Mouse (Mus musculus) ES-E14 (cell line): ENCODE measurements around the gene Camsap2. TPM values are rescaled to one million over a fixed set of nuclear protein-coding genes. Genes with fewer than 3 reads are reported as not detected.

Experiments used
- DNase-seq: peaks from one replicate; pipeline ENCODE4 v3.0.0-alpha.2; 2013; ENCODE audit warnings: low read depth, low spot score
- H3K27ac ChIP-seq: 2 replicates; pipeline ENCODE4 v1.5.1; 2012; ENCODE audit warnings: low read depth, mild to moderate bottlenecking, low read length, moderate library complexity, mixed read lengths; ENCODE audit not compliant: poor library complexity, insufficient read depth, severe bottlenecking
- H3K36me3 ChIP-seq: 2 replicates; pipeline ENCODE4 v1.6.1; 2012; ENCODE audit warnings: mild to moderate bottlenecking, low read length, moderate library complexity, mixed read lengths; ENCODE audit not compliant: control insufficient read depth, poor library complexity, insufficient read depth, severe bottlenecking
- H3K4me1 ChIP-seq, 2 experiments: fragments of 150-350 bp in 1 of 2; sonication (generic) in 1 of 2; 2 replicates each; pipeline ENCODE4 v1.6.1; 2012; ENCODE audit warnings: low read length in 2 of 2, mild to moderate bottlenecking in 1 of 2, mixed read lengths in 1 of 2; ENCODE audit not compliant: control insufficient read depth in 2 of 2, insufficient read depth in 2 of 2, poor library complexity in 1 of 2
- H3K4me3 ChIP-seq, 2 experiments: fragments of 150-350 bp in 1 of 2; sonication (generic) in 1 of 2; 2 replicates each; pipeline ENCODE4 v1.5.1; 2012; ENCODE audit warnings: low read length in 2 of 2, low read depth in 1 of 2, mild to moderate bottlenecking in 1 of 2, mixed read lengths in 1 of 2; ENCODE audit not compliant: insufficient read depth in 1 of 2, poor library complexity in 1 of 2, severe bottlenecking in 1 of 2
- H3K9ac ChIP-seq: 2 replicates; pipeline ENCODE4 v1.6.1; 2012; ENCODE audit warnings: low read depth, mild to moderate bottlenecking, low read length, mixed read lengths; ENCODE audit not compliant: poor library complexity, insufficient read depth, severe bottlenecking
- H3K9me3 ChIP-seq: fragments of 150-350 bp; sonication (generic); 2 replicates; pipeline ENCODE4 v1.6.1; 2012; ENCODE audit warnings: low read depth, mild to moderate bottlenecking, low read length; ENCODE audit not compliant: control insufficient read depth, insufficient read depth
- CHD2 ChIP-seq: IDR thresholded peaks from 2 replicates; pipeline ENCODE4 v1.6.1; 2014; ENCODE audit warnings: mild to moderate bottlenecking, low read depth, low read length, inconsistent platforms
- HCFC1 ChIP-seq: IDR thresholded peaks from 2 replicates; pipeline ENCODE4 v1.6.1; 2012; ENCODE audit warnings: low read length, inconsistent platforms, borderline replicate concordance; ENCODE audit not compliant: insufficient read depth
- MAFK ChIP-seq: IDR thresholded peaks from 2 replicates; pipeline ENCODE4 v1.6.1; 2014; ENCODE audit warnings: mild to moderate bottlenecking, low read depth, low read length, inconsistent platforms; ENCODE audit not compliant: insufficient read depth
- ZC3H11A ChIP-seq: IDR thresholded peaks from 2 replicates; pipeline ENCODE4 v1.6.1; 2012; ENCODE audit warnings: low read depth, mild to moderate bottlenecking, inconsistent platforms, low read length, borderline replicate concordance
- ZNF384 ChIP-seq: IDR thresholded peaks from 2 replicates; pipeline ENCODE4 v1.6.1; 2012; ENCODE audit warnings: low read depth, low read length, inconsistent platforms
- in situ Hi-C, 2 experiments: fragments of 600-800 bp; cut with MboI; formaldehyde crosslinking; loops; one replicate each; pipeline ENCODE4 v1.15.1; 2025; ENCODE audit warnings: low sequenced_read_pairs in 2 of 2, inconsistent platforms in 1 of 2; ENCODE audit not compliant: unreplicated experiment in 2 of 2
- total RNA-seq: library from RNA; depleted of rRNA; stranded (reverse); fragments of 300-350 nt; gene quantifications from 2 replicates; pipeline ENCODE4 v1.2.3, GENCODE M21; 2012

Camsap2 gene
- total RNA-seq, 1 experiment, result 20.3 TPM

DNA sequence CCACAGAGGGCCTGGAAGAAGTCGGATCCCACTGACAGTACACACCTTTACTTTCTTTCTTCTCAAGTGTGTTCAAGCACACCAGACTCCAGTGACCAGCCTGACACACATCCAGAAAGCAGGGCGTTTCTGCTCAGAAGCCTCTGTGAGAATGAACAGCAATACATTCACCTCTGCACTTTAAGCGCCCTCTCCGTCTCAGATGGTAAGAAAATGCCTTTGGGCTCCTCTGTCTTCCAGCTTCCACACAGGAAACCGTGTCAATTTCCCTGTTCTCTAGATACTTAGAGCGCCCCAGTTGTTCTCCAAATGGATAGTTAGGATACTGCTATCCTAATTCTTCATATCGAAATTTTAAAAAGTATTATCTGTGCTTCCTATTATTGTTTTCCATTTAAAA lies 2.2 kb downstream of the Camsap2 start:
- no peak overlapping the region for H3K9ac ChIP-seq
- no peak overlapping the region for H3K4me3 ChIP-seq
- in situ Hi-C loops, result no loop called here
- DNase-seq, result no peak
- no peaks in the 10 kb centered on the region for H3K9me3 ChIP-seq
- TF ChIP-seq MAFK (no peak), ZNF384 (no peak), CHD2 (no peak), HCFC1 (no peak), ZC3H11A (no peak)
- H3K4me1 ChIP-seq, result peaks cover 0 to 2% of the 10 kb centered on the region in 2 experiments; a peak in 1 of 4 replicates
- no peak overlapping the region for H3K27ac ChIP-seq
- H3K36me3 ChIP-seq, result no peaks in the 10 kb centered on the region

DNA sequence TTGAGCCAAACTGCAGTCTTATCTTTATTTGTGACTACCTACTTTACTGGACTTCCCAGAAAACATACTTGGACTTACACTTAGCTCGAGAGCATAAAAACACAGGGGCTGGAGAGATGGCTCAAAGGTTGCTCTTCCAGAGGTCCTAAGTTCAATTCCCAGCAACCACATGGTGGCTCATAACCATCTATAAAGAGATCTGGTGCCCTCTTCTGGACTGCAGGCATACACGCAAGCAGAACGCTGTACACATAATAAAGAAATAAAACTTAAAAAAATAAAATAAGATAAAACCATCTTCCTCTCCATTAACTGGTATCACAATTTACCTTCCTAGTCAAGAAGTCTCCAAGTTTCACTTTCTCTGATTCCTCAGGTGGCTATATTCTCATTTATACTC lies 5.4 kb downstream of the Camsap2 start:
- no peak overlapping the region for H3K9ac ChIP-seq
- no peaks in the 10 kb centered on the region for H3K9me3 ChIP-seq
- no peaks in the 10 kb centered on the region for H3K36me3 ChIP-seq
- H3K27ac ChIP-seq, result no peak overlapping the region
- no peak for TF ChIP-seq ZNF384
- 0 out of 2 replicates have a peak, but pooled peaks have one; percentile 7 for TF ChIP-seq ZC3H11A
- no peak overlapping the region for H3K4me3 ChIP-seq
- H3K4me1 ChIP-seq, result peaks cover 0 to 2% of the 10 kb centered on the region in 2 experiments; a peak in 1 of 4 replicates
- in situ Hi-C loops, result no loop called here
- no peak for DNase-seq

DNA sequence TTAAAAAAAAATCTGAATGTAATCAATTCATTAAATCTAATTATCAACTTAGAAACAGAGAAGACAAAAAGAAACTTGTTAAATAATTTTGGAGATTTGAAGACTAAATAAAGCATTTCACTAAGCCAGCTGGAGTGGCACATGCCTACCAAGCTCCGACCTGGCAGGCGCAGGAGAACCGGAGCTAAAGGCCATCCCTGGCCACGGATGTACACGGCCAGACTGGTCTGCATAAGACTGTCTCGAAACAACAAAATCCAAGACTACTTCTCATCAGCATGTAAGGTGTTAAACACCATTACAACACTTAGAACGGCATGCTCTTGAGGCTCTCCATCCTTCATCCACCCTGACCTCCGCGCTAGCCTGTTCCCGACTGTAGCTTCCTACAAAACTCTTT lies 11.2 kb downstream of the Camsap2 start:
- no peaks in the 10 kb centered on the region for H3K4me1 ChIP-seq
- no peak for DNase-seq
- no peak overlapping the region for H3K27ac ChIP-seq
- TF ChIP-seq HCFC1 (no peak), MAFK (no peak), CHD2 (no peak), ZC3H11A (no peak), ZNF384 (no peak)
- H3K9me3 ChIP-seq, result no peaks in the 10 kb centered on the region
- H3K36me3 ChIP-seq, result no peaks in the 10 kb centered on the region; the same call in 1 of the 2 replicates
- no peak overlapping the region for H3K9ac ChIP-seq
- no peak overlapping the region for H3K4me3 ChIP-seq
- in situ Hi-C loops, result no loop called here

DNA sequence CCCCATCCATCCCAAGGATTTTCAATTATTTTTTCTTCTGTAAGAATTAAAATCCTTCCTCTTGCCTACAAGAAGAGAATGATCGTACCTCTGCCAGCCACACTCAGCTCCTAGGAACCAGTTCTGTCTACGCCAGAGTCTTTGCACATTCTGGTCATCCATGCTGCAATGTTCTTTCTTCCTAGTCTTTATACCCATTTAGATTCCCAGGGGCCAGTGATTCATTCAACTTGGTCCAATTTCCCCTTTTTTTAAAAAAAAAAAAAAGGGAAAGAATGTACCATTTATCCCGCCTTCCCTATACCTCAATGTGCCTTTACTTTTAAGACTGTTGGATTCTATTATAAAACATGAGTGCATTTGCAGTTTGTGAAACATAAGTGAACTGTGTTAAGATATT lies 12.4 kb downstream of the Camsap2 start:
- H3K9me3 ChIP-seq, result no peaks in the 10 kb centered on the region
- no peaks in the 10 kb centered on the region for H3K4me1 ChIP-seq
- no peak overlapping the region for H3K9ac ChIP-seq
- H3K36me3 ChIP-seq, result no peaks in the 10 kb centered on the region; the same call in 1 of the 2 replicates
- H3K4me3 ChIP-seq, result no peak overlapping the region
- H3K27ac ChIP-seq, result no peak overlapping the region
- in situ Hi-C loops, result no loop called here
- TF ChIP-seq CHD2 (no peak), ZC3H11A (no peak), ZNF384 (no peak), MAFK (no peak), HCFC1 (no peak)
- no peak for DNase-seq

DNA sequence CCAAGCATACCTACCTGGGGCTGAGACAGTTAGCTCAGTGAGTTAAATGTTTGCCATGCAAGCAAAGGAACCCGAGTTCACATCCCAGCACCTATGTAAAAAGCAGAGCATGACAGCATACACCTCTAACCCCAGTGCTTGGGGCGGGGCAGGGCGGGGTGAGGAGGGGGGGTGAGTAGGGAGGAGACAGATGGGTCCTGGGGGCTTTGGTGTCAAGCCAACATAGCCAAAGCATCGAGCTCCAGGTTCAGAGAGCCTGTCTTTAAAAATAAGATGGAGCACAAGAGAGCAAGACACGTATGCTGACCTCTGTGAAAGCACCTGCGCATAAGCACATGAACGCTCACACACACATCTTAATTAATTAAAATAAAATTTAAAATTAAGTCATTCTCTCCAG lies 12.8 kb downstream of the Camsap2 start:
- H3K4me3 ChIP-seq, result no peak overlapping the region
- no peaks in the 10 kb centered on the region; the same call in 1 of the 2 replicates for H3K36me3 ChIP-seq
- in situ Hi-C loops, result no loop called here

More for the DNA sequence above, 12.8 kb downstream of the Camsap2 start:
- Histone ChIP-seq H3K9ac (no peak overlapping the region), H3K9me3 (no peaks in the 10 kb centered on the region), H3K4me1 (no peaks in the 10 kb centered on the region), H3K27ac (no peak overlapping the region)
- DNase-seq, result no peak
- TF ChIP-seq ZC3H11A (no peak), HCFC1 (no peak), CHD2 (no peak), MAFK (no peak), ZNF384 (no peak)
